Comparison of ENCODE assay signal across 12 mouse cellular contexts in genomic region chr4:154854676-154855345, GRCm38 (mm10). TPM values are rescaled to one million over a fixed set of nuclear protein-coding genes. Genes with fewer than 3 reads are reported as not detected.
DNase-seq lines count a peak whose midpoint lies in the region; ATAC-seq lines count a peak whose summit lies in the region.
"Had no signal": no experiment of that assay in that cellular context is flagged by ENCODE, and none has a peak within 500 bp of the region (broad histone marks: within the 10 kb centered on the region; RNA-seq: fewer than 3 reads in every experiment).

No protein-coding gene starts in this region.

- H3K4me2 ChIP-seq in limb, embryonic 15.5 days, result peak overlapping the region; percentile 96; the same call in 1 of the 2 replicates

- H3K27ac ChIP-seq in limb, embryonic 15.5 days, result no peak overlapping the region

- H3K9ac ChIP-seq in limb, embryonic 15.5 days, result no peak overlapping the region

- no peaks in the 10 kb centered on the region for H3K36me3 ChIP-seq in limb, embryonic 15.5 days

- H3K9me3 ChIP-seq in limb, embryonic 15.5 days, result no peaks in the 10 kb centered on the region

- WGBS in limb, embryonic 15.5 days, result 57% methylated on average over 12 of the region's 12 CpGs

- H3K4me3 ChIP-seq in limb, embryonic 15.5 days, result no peak overlapping the region
- H3K4me3 ChIP-seq: myocyte had no signal

- H3K27me3 ChIP-seq in limb, embryonic 15.5 days, result peaks cover 34% of the 10 kb centered on the region

- no peak for ATAC-seq in limb, embryonic 15.5 days (ENCODE audit: insufficient number of reproducible peaks, low FRiP score, low TSS enrichment, low read depth)

- DNase-seq in cerebellum, adult 11-12 months, result peak; percentile 56
- DNase-seq in cerebellum, postnatal 14 days, result no peak
- peak; percentile 27 for DNase-seq in testis, postnatal 10 days (ENCODE audit: low spot score)
- DNase-seq in testis, postnatal 14 days (ENCODE audit: low spot score), result no peak
- DNase-seq in adrenal gland, postnatal 25 days, result no peak
- DNase-seq in spleen, postnatal 14 days (ENCODE audit: low spot score in 2 of 2), result no peak
- DNase-seq in yolk sac, embryonic 10.5 days (ENCODE audit: low spot score), result no peak
- DNase-seq: kidney, adult 2 months; left cerebral cortex, postnatal 4 days had no signal

- H3K4me1 ChIP-seq in limb, embryonic 15.5 days, result peaks cover 15% of the 10 kb centered on the region

RNA-seq across cellular contexts. Expression of gene Mmel1, which starts 14.6 kb away (rescaled TPM):
- 0.20 and 0.23 TPM in 2 replicates for polyA plus RNA-seq in limb, embryonic 15.5 days (2015; fragmentation: Nextera tagmentation; extraction: Ambion mirVana)
- 5.6 and 6.2 TPM in 2 replicates for total RNA-seq in adrenal gland, postnatal 25 days (2021)

RNA-seq across cellular contexts. Expression of gene Ttc34, which starts 17.6 kb away (rescaled TPM):
- polyA plus RNA-seq in limb, embryonic 15.5 days (2015; fragmentation: Nextera tagmentation; extraction: Ambion mirVana), result 0.12 and 0.27 TPM in 2 replicates
- 0.52 TPM in 1 of 2 replicates, not detected in the other for total RNA-seq in adrenal gland, postnatal 25 days (2021)
- total RNA-seq: gastrocnemius, postnatal 10 days had no signal
- polyA plus RNA-seq: kidney, adult 2 months; myocyte had no signal

RNA-seq across cellular contexts. Expression of gene Fam213b, which starts 44.1 kb away (rescaled TPM):
- polyA plus RNA-seq in limb, embryonic 15.5 days (2015; fragmentation: Nextera tagmentation; extraction: Ambion mirVana), result 57.3 and 65.5 TPM in 2 replicates
- total RNA-seq in adrenal gland, postnatal 25 days (2021), result 126 and 172 TPM in 2 replicates

Comparison
In these comparisons a context has a peak if more than half of its experiments do, and no peak if none do; other contexts are left out.
1. DNase-seq: peak in cerebellum, adult 11-12 months (single experiment) and testis, postnatal 10 days (single experiment); none in cerebellum, postnatal 14 days (0 of 2), testis, postnatal 14 days (single experiment), adrenal gland, postnatal 25 days (single experiment), spleen, postnatal 14 days (0 of 2) and yolk sac, embryonic 10.5 days (single experiment).